Mouse (Mus musculus) natural killer cell, adult 2 months (primary cell): ENCODE measurements around the gene Ndufs1.

Experiments used
- DNase-seq, 2 experiments: peaks; one replicate each; pipeline ENCODE4 v3.0.0; 2022; ENCODE audit warnings: low spot score in 2 of 2

The Ndufs1 gene

DNA sequence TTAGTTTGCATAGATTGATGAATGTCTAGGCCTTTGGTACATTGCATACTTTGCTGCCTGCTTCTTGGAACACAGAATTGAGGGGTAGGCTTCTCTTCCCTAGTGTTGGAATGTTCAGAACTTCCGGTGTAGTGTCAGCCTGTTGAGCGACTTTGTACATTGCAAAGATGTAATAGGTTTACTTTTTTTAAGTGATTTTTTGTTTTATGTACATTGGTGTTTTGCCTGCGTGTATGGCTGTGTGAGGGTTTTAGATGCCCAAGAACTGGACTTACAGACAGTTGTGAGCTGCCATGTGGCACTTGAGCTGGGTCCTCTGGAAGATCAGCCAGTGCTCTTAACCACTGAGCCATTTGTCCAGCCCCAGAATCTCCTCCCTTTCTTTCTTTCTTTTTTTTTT, 61.1 kb downstream of the Ndufs1 start:
- no peak for DNase-seq

- DNase-seq = no peak
Observed at GRCm38 (mm10) chr1:63115096-63115495, 61.5 kb downstream of the Ndufs1 start.

- DNase-seq = peak; percentile 88 to 89
Observed at GRCm38 (mm10) chr1:63114136-63114781, 62.4 kb downstream of the Ndufs1 start, which contains the start of gene Ino80d. TSS of gene Ino80d (minus strand) at chr1:63114667.

- DNase-seq = peak; percentile 50 to 62
Observed at GRCm38 (mm10) chr1:63113274-63114135, 63.1 kb downstream of the Ndufs1 start.

DNA sequence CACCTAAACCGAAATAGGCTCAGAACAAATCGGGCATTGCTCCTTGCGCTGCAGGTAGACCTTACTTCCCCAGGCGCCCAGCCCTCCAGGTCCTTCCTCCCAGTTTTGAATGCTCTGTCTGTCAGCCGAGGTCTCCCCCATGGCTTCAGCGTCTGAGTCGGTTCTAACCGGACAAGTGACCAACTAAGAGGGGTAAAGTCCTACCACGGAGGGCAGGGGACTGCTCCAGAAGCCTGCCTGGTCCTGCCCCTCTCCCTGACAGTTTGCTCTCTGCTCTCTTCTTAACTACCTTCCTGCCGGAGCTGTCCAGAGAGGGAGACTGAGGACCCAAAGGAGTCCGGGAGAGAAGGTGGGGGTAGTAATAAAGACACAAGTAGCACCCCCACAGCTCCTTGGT, 63.8 kb downstream of the Ndufs1 start:
- peak; percentile 27 to 30 for DNase-seq

DNA sequence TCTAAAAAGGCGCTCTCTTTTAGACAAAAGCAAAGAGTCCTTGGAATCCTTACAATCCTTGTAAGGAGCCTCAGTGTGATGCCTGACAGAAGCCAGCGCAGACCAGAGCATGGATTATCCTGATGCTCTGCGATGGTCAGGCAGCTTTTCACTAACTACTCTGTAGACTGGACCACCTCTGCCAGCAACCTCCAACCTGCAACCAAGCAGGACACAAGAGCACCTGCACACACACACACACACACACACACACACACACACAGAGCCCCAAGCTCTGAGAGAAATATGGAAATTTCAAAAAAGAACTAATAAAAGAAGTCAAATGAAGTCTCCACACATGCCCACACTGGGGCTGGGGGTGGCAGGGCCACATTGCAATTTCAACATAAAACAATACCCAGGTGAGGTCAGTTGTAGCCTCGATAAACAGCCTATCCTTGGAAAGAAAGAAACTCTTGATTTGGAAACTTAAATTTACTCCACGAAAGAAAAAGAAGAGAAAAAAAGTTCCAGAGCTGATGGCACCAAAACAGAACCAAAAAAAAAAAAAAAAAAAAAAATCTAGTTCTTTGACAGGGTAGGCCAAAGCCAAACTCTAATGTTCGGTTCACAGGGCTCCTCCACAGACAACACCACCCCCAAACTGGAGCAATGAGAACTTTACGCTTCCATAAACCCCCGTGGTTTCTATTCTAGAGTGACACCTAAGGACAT, 64.3 kb downstream of the Ndufs1 start:
- DNase-seq = no peak

DNA sequence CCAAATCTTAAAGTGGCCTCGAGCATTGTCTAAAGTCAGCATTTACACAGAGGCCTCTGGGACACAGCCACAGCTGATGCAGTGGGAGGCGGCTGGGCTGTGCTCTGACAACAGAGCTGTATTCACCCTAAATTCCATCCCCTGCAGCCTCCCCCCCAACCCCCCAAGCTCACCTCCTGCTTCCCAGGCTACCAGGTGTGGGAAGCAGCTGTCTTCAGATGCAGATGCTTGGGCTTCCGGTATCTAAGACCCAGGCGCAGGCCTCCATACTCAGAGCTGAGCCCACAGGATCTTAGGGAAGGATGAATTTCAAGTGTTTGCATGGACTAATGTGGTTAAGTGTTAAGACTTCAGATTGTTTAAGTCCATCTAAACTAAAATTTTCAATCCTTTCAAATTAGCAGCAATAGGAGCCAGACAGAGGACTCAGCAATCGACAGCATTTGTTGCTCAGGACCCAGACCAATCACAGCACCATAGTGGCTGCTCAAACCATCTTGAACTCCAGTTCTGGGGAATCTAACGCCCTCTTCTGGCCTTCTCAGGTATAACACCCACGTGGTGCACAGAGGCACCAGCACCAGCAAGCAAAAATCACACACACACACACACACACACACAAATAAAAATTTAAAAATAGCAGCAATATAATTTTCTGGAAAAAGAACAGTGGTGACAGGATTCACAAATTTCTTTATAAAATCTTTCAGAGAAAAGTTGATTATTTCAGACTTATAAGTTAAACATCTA, 65.9 kb downstream of the Ndufs1 start:
- peak; percentile 58 to 75 for DNase-seq

DNA sequence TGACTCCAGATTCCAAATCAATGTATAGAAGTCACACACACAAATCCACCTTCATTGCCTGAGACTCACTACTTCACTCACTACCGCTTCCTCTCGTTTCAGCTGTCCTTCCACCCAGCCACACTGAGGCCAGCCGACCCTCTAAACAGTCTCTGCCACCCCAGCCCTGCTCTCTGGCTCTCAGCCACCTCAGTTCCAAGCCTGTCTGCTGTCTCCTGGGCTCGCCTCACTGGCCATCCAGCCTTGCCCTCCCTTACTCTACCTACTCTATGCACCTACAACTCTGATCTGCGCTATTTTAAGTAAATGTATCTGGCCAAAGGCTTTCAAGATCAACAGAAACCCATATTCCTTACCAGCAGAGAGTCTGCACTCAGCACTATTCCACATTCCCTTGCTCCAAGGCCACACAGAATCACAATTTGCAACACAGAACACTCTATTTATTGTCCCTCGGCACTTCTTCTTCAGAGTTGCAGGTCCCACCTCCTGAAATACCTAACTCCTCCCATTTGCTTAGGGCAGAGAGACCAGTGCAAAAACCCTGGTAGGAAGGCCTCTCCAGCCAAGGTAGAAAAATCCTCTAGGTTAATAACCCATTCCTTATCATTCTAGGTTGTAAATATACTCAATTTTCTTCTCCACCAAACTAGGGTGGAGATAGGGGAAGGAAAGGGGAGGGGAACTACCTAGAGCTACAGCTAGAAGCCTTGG, 68.9 kb downstream of the Ndufs1 start:
- no peak for DNase-seq

DNA sequence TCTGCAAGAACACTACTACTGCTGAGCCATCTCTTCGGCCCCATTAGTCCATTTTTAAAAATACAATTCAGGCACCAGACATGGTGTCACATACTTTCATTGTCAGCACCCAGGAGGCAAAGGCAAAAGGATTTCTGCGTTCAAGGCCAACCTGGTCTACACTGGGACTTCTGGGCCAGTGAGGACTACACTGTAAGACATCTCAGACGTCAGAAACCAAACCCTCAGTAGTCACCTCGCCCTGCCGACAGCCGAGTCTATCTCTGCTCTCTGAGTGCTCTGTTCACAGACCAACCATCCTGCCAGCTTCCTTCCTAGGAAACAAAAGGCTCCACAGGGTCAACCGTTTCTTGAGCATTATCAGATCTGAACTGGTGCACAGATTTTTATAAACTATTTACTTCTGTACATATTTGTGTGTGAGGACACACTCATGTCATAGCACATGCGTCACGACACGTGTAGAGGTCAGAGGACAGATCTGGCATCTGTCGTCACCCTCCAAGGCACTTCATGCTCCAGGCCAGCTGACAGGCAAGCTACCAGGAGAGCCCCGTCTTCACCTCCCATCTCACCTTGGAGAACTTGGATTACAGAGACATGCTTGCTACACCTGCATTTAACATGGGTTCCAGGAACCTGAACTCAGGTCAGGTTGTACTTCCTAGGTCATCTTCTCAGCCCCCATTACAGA, 73.7 kb downstream of the Ndufs1 start:
- DNase-seq = no peak

DNA sequence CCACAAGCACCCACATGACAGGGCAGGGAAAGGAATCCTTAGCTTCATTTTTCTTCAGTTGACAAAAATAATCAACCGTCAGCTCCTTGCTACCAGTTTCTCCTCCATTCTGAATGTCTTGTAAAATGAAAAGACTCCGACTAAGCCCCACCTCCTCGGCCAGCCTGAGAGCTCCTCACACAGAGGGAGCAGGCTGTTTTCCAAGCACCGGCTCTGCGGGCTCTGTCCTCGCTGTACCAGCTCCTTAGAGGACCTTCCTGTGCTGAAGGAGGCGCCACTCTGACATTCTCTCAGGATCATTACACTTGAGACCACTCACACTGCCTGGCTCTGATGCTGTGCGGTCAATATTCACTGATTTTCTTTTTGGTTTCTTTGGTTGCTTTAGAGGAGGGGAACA, 76.4 kb downstream of the Ndufs1 start:
- no peak for DNase-seq

DNA sequence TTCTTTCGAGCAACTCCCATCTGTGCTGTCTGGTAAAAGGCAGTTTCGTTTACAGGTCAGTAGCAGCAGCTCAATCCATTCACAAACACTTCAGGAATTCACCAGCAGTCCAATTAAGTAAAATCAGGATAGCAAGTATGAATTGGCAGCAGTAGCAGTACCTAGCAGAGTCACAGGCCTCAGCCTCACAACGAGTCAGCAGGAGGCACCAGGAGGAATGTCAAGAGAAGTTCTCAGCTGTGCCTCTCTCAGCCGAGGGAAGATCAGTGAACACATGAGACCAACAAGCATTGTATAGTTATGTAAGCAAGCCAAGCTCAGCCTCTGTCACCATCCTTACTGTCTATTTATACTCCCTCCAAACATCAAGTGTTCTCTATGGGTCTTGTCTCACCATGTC, 77.8 kb downstream of the Ndufs1 start:
- DNase-seq = no peak

DNA sequence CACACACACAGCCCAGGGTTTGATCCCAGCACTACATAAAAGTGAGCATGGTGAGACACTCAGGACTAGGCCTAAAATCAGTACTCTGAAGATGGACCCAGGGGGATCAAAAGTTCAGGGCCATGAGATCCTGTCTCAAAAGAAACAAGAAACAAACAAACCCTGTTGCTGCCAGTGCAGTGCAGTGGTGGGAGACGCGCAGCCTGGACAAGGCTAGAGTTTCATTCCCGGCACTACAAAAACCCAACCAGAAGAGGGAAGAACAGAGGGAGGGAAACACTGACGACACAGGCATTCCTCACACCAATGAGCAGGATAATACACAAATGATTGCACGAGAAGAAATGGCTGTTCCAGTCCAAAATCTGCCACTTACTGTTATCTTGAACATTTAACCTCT, 80.6 kb downstream of the Ndufs1 start:
- DNase-seq = no peak
